Mouse (Mus musculus) thymus, adult 2 months (tissue): ENCODE results near the gene Hnmt. TPM values are rescaled to one million over a fixed set of nuclear protein-coding genes. Genes with fewer than 3 reads are reported as not detected.

Experiments used
- DNase-seq: peaks from one replicate; pipeline ENCODE4 v3.0.0; 2021
- H3K27ac ChIP-seq: fragments of 200-500 bp; 2 replicates; pipeline ENCODE4 v1.5.1; 2012; ENCODE audit warnings: low read length, control low read depth; ENCODE audit not compliant: control insufficient read depth, insufficient read depth
- H3K27me3 ChIP-seq: fragments of 200-500 bp; 2 replicates; pipeline ENCODE4 v1.6.1; 2012; ENCODE audit warnings: mild to moderate bottlenecking, low read length, moderate library complexity, mixed read lengths; ENCODE audit not compliant: control insufficient read depth, insufficient read depth
- H3K36me3 ChIP-seq: fragments of 200-500 bp; 2 replicates; pipeline ENCODE4 v1.6.1; 2012; ENCODE audit warnings: mild to moderate bottlenecking, low read length, moderate library complexity; ENCODE audit not compliant: control insufficient read depth, insufficient read depth
- H3K4me1 ChIP-seq: fragments of 200-500 bp; replicated peaks from 2 replicates; pipeline ENCODE4 v1.6.1; 2012; ENCODE audit warnings: low read length; ENCODE audit not compliant: control insufficient read depth, insufficient read depth
- H3K4me3 ChIP-seq: fragments of 200-500 bp; 2 replicates; pipeline ENCODE4 v1.5.1; 2012; ENCODE audit warnings: mild to moderate bottlenecking, low read length, control low read depth, moderate library complexity; ENCODE audit not compliant: control insufficient read depth, insufficient read depth
- CTCF ChIP-seq: fragments of 200-500 bp; IDR thresholded peaks from 2 replicates; pipeline ENCODE4 v1.5.1; 2012; ENCODE audit warnings: mild to moderate bottlenecking, control low read depth, low read length, moderate library complexity, borderline replicate concordance; ENCODE audit not compliant: control insufficient read depth, poor library complexity, insufficient read depth; ENCODE audit errors: extremely low read depth
- POLR2A ChIP-seq: fragments of 200-500 bp; IDR thresholded peaks from 2 replicates; pipeline ENCODE4 v1.6.1; 2012; ENCODE audit warnings: mild to moderate bottlenecking, low read length, control low read depth, moderate library complexity; ENCODE audit not compliant: control insufficient read depth, poor library complexity, insufficient read depth; ENCODE audit errors: extremely low read depth
- WGBS: fragments of 180-500 bp; shearing (Covaris S2); methylation state at CpG from one replicate; pipeline ENCODE4 v1.1.7; 2018; 5-methylcytosine and 5-hydroxymethylcytosine counted together
- polyA plus RNA-seq: library from polyadenylated mRNA; depleted of rRNA; stranded (reverse); fragments of >200 nt; gene quantifications from 2 replicates; pipeline ENCODE4 v1.2.3, GENCODE M21; 2012; rRNA removed

Hnmt gene
- 0.19 and 0.22 TPM in 2 replicates for polyA plus RNA-seq

- Histone ChIP-seq H3K4me3 (no peak within 1 kb of the TSS), H3K27ac (no peak within 1 kb of the TSS), H3K27me3 (no peaks in the 10 kb centered on the region), H3K4me1 (no peaks in the 10 kb centered on the region), H3K36me3 (no peaks in the 10 kb centered on the region)
- no peak for DNase-seq
- TF ChIP-seq POLR2A, result no peak
- no peak for TF ChIP-seq CTCF
- WGBS, result 50% methylated on average over 7 of the region's 7 CpGs
Measured at GRCm38 (mm10) chr2:24049344-24049990, at the start of gene Hnmt. Gene Hnmt (minus strand): TSS chr2:24049394.

- no peak for TF ChIP-seq POLR2A
- TF ChIP-seq CTCF, result no peak
- H3K36me3 ChIP-seq, result no peaks in the 10 kb centered on the region
- WGBS, result 85% methylated on average over 4 of the region's 4 CpGs
Measured at GRCm38 (mm10) chr2:24096495-24096894, 47.3 kb upstream of the Hnmt start, which contains the start of gene Tbpl2. Gene Tbpl2 (minus strand): TSS chr2:24096595.

GRCm38 (mm10) chr2:24090921-24091320 lies 41.7 kb upstream of the Hnmt start:
- no peaks in the 10 kb centered on the region for H3K4me1 ChIP-seq
- DNase-seq, result no peak
- no peak for TF ChIP-seq POLR2A
- no peak for TF ChIP-seq CTCF
- H3K27ac ChIP-seq, result no peak overlapping the region
- 89% methylated on average over 1 of the region's 1 CpGs for WGBS
- no peaks in the 10 kb centered on the region for H3K27me3 ChIP-seq
- no peak overlapping the region for H3K4me3 ChIP-seq
- no peaks in the 10 kb centered on the region for H3K36me3 ChIP-seq

More at GRCm38 (mm10) chr2:24096495-24096894, 47.3 kb upstream of the Hnmt start, which contains the start of gene Tbpl2:
- DNase-seq, result no peak
- Histone ChIP-seq H3K27me3 (no peaks in the 10 kb centered on the region), H3K4me3 (no peak within 1 kb of the TSS), H3K4me1 (no peaks in the 10 kb centered on the region), H3K27ac (no peak within 1 kb of the TSS)

GRCm38 (mm10) chr2:24050459-24050858 lies 1.3 kb upstream of the Hnmt start:
- Histone ChIP-seq H3K27ac (no peak overlapping the region), H3K4me1 (no peaks in the 10 kb centered on the region), H3K4me3 (no peak overlapping the region), H3K36me3 (no peaks in the 10 kb centered on the region), H3K27me3 (no peaks in the 10 kb centered on the region)
- DNase-seq, result no peak
- TF ChIP-seq CTCF (no peak), POLR2A (no peak)
- WGBS, result 90% methylated on average over 3 of the region's 3 CpGs

- H3K27ac ChIP-seq, result no peak overlapping the region
Measured at GRCm38 (mm10) chr2:24048480-24049097, 605 bp downstream of the Hnmt start.

GRCm38 (mm10) chr2:24047551-24048479 lies 1.4 kb downstream of the Hnmt start:
- 77% methylated on average over 6 of the region's 6 CpGs for WGBS
- Histone ChIP-seq H3K4me3 (no peak overlapping the region), H3K27me3 (no peaks in the 10 kb centered on the region), H3K4me1 (no peaks in the 10 kb centered on the region), H3K36me3 (no peaks in the 10 kb centered on the region), H3K27ac (no peak overlapping the region)
- no peak for DNase-seq
- no peak for TF ChIP-seq CTCF
- TF ChIP-seq POLR2A, result no peak

More at GRCm38 (mm10) chr2:24048480-24049097, 605 bp downstream of the Hnmt start:
- Histone ChIP-seq H3K4me1 (no peaks in the 10 kb centered on the region), H3K27me3 (no peaks in the 10 kb centered on the region), H3K36me3 (no peaks in the 10 kb centered on the region), H3K4me3 (no peak overlapping the region)
- TF ChIP-seq POLR2A (no peak), CTCF (no peak)
- DNase-seq, result no peak
- WGBS, result 17% methylated on average over 16 of the region's 16 CpGs
